Mouse (Mus musculus) midbrain, embryonic 14.5 days (tissue): Measurements from ENCODE around the gene Nedd9. TPM values are rescaled to one million over a fixed set of nuclear protein-coding genes. Genes with fewer than 3 reads are reported as not detected.

Experiments
- ATAC-seq: fragments of 200-750 bp; cut with Nextera tagmentation; 2 replicates; pipeline ENCODE4 v1.8.0; 2017; ENCODE audit warnings: moderate number of reproducible peaks, moderate library complexity; ENCODE audit not compliant: low FRiP score, low TSS enrichment
- DNase-seq: peaks from one replicate; pipeline ENCODE4 v3.0.0-alpha.2; 2015
- H3K27ac ChIP-seq: fragments of 300-500 bp; sonication (generic); replicated peaks from 2 replicates; pipeline ENCODE4 v1.5.1; 2014; ENCODE audit warnings: mild to moderate bottlenecking, low read depth, low read length, moderate library complexity
- H3K27me3 ChIP-seq: fragments of 300-500 bp; sonication (generic); 2 replicates; pipeline ENCODE4 v1.6.1; 2014; ENCODE audit warnings: low read length, control low read depth, mixed read lengths; ENCODE audit not compliant: control insufficient read depth, insufficient read depth
- H3K36me3 ChIP-seq: fragments of 300-500 bp; sonication (generic); 2 replicates; pipeline ENCODE4 v1.6.1; 2014; ENCODE audit warnings: low read length, control low read depth; ENCODE audit not compliant: control insufficient read depth, insufficient read depth
- H3K4me1 ChIP-seq: fragments of 300-500 bp; sonication (generic); 2 replicates; pipeline ENCODE4 v1.6.1; 2014; ENCODE audit warnings: mild to moderate bottlenecking, antibody characterized with exemption, low read length, control low read depth; ENCODE audit not compliant: control insufficient read depth, insufficient read depth
- H3K4me2 ChIP-seq: fragments of 300-500 bp; sonication (generic); 2 replicates; pipeline ENCODE4 v1.6.1; 2014; ENCODE audit warnings: mild to moderate bottlenecking, low read length, moderate library complexity
- H3K4me3 ChIP-seq: fragments of 300-500 bp; sonication (generic); replicated peaks from 2 replicates; pipeline ENCODE4 v1.5.1; 2014; ENCODE audit warnings: low read depth, low read length
- H3K9ac ChIP-seq: fragments of 300-500 bp; sonication (generic); replicated peaks from 2 replicates; pipeline ENCODE4 v1.6.1; 2014; ENCODE audit warnings: mild to moderate bottlenecking, low read length, moderate library complexity
- H3K9me3 ChIP-seq: fragments of 300-500 bp; sonication (generic); 2 replicates; pipeline ENCODE4 v1.6.1; 2016; ENCODE audit warnings: low read length, control low read depth, mixed read lengths; ENCODE audit not compliant: control insufficient read depth
- WGBS: fragments of 180-500 bp; shearing (Covaris S2); extraction: QIAGEN DNeasy Blood & Tissue Kit; methylation state at CpG from one replicate; pipeline ENCODE4 v1.1.7; 2014; 5-methylcytosine and 5-hydroxymethylcytosine counted together
- polyA plus RNA-seq: library from polyadenylated mRNA; unstranded; fragments of >200 nt; fragmentation: Nextera tagmentation; extraction: Ambion mirVana; gene quantifications from 2 replicates; pipeline ENCODE4 v1.2.1, GENCODE M21; 2014

Nedd9 gene
- 12.8 and 16.3 TPM in 2 replicates for polyA plus RNA-seq

GRCm38 (mm10) chr13:41486606-41487408 lies at the start of gene Nedd9:
Gene Nedd9 (minus strand): TSS chr13:41487362.
- Histone ChIP-seq H3K4me3 (no peak within 1 kb of the TSS), H3K9me3 (no peaks in the 10 kb centered on the region), H3K4me1 (no peaks in the 10 kb centered on the region; the same call in 1 of the 2 replicates), H3K9ac (no peak within 1 kb of the TSS), H3K4me2 (no peak within 1 kb of the TSS), H3K27ac (no peak within 1 kb of the TSS), H3K36me3 (no peaks in the 10 kb centered on the region), H3K27me3 (no peaks in the 10 kb centered on the region)
- no peak for ATAC-seq
- no peak for DNase-seq
- 83% methylated on average over 15 of the region's 15 CpGs for WGBS

- 91% methylated on average over 5 of the region's 5 CpGs for WGBS
- Histone ChIP-seq H3K9ac (no peak overlapping the region), H3K27ac (no peak overlapping the region), H3K9me3 (no peaks in the 10 kb centered on the region), H3K27me3 (no peaks in the 10 kb centered on the region), H3K4me3 (no peak overlapping the region), H3K4me1 (no peaks in the 10 kb centered on the region), H3K4me2 (no peak overlapping the region), H3K36me3 (no peaks in the 10 kb centered on the region)
- ATAC-seq (no peak), DNase-seq (no peak)
Observed at GRCm38 (mm10) chr13:41532625-41533024, 45.5 kb upstream of the Nedd9 start.

GRCm38 (mm10) chr13:41530326-41530725 lies 43.2 kb upstream of the Nedd9 start:
- Histone ChIP-seq H3K27me3 (no peaks in the 10 kb centered on the region), H3K9ac (no peak overlapping the region), H3K4me2 (no peak overlapping the region), H3K36me3 (no peaks in the 10 kb centered on the region), H3K4me3 (no peak overlapping the region), H3K4me1 (no peaks in the 10 kb centered on the region), H3K27ac (no peak overlapping the region), H3K9me3 (no peaks in the 10 kb centered on the region)
- ATAC-seq (no peak), DNase-seq (no peak)

GRCm38 (mm10) chr13:41524208-41524607 lies 37.0 kb upstream of the Nedd9 start:
- no peaks in the 10 kb centered on the region for H3K36me3 ChIP-seq
- H3K9ac ChIP-seq = no peak overlapping the region
- H3K27ac ChIP-seq = no peak overlapping the region
- no peak overlapping the region for H3K4me2 ChIP-seq
- WGBS = 97% methylated on average over 11 of the region's 11 CpGs
- no peak for ATAC-seq
- H3K9me3 ChIP-seq = no peaks in the 10 kb centered on the region
- no peaks in the 10 kb centered on the region for H3K4me1 ChIP-seq
- no peak overlapping the region for H3K4me3 ChIP-seq
- no peaks in the 10 kb centered on the region for H3K27me3 ChIP-seq
- no peak for DNase-seq

- Histone ChIP-seq H3K27ac (no peak overlapping the region), H3K4me3 (no peak overlapping the region), H3K9ac (no peak overlapping the region), H3K27me3 (no peaks in the 10 kb centered on the region), H3K4me1 (no peaks in the 10 kb centered on the region), H3K4me2 (no peak overlapping the region), H3K36me3 (no peaks in the 10 kb centered on the region), H3K9me3 (no peaks in the 10 kb centered on the region)
- no peak for ATAC-seq
- DNase-seq = no peak
- WGBS = 89% methylated on average over 4 of the region's 4 CpGs
Observed at GRCm38 (mm10) chr13:41521296-41521695, 34.1 kb upstream of the Nedd9 start.

- H3K9ac ChIP-seq = no peak overlapping the region
- H3K36me3 ChIP-seq = no peaks in the 10 kb centered on the region
- no peaks in the 10 kb centered on the region for H3K27me3 ChIP-seq
- WGBS = 90% methylated on average over 5 of the region's 5 CpGs
- no peak overlapping the region for H3K4me2 ChIP-seq
- no peaks in the 10 kb centered on the region for H3K4me1 ChIP-seq
- H3K4me3 ChIP-seq = no peak overlapping the region
- no peaks in the 10 kb centered on the region for H3K9me3 ChIP-seq
- ATAC-seq (no peak), DNase-seq (no peak)
- no peak overlapping the region for H3K27ac ChIP-seq
Observed at GRCm38 (mm10) chr13:41520549-41521161, 33.5 kb upstream of the Nedd9 start.

- H3K4me1 ChIP-seq = no peaks in the 10 kb centered on the region
- H3K27ac ChIP-seq = no peak overlapping the region
- no peak overlapping the region for H3K4me3 ChIP-seq
- H3K27me3 ChIP-seq = no peaks in the 10 kb centered on the region
- WGBS = 88% methylated on average over 4 of the region's 4 CpGs
- no peak for DNase-seq
- no peak overlapping the region for H3K4me2 ChIP-seq
- no peaks in the 10 kb centered on the region for H3K36me3 ChIP-seq
- no peaks in the 10 kb centered on the region for H3K9me3 ChIP-seq
- no peak for ATAC-seq
- no peak overlapping the region for H3K9ac ChIP-seq
Observed at GRCm38 (mm10) chr13:41519792-41520191, 32.6 kb upstream of the Nedd9 start.

GRCm38 (mm10) chr13:41517193-41517592 lies 30.0 kb upstream of the Nedd9 start:
- Histone ChIP-seq H3K4me1 (no peaks in the 10 kb centered on the region), H3K4me2 (no peak overlapping the region), H3K27ac (no peak overlapping the region), H3K9me3 (no peaks in the 10 kb centered on the region), H3K4me3 (no peak overlapping the region), H3K9ac (no peak overlapping the region), H3K36me3 (no peaks in the 10 kb centered on the region), H3K27me3 (no peaks in the 10 kb centered on the region)
- WGBS = 90% methylated on average over 4 of the region's 4 CpGs
- no peak for ATAC-seq
- DNase-seq = no peak

- no peaks in the 10 kb centered on the region for H3K9me3 ChIP-seq
- no peak for DNase-seq
- no peaks in the 10 kb centered on the region for H3K36me3 ChIP-seq
- no peak overlapping the region for H3K27ac ChIP-seq
- no peak overlapping the region for H3K4me2 ChIP-seq
- no peak overlapping the region for H3K9ac ChIP-seq
- WGBS = 84% methylated on average over 4 of the region's 4 CpGs
- H3K4me3 ChIP-seq = no peak overlapping the region
- no peaks in the 10 kb centered on the region for H3K27me3 ChIP-seq
- no peak for ATAC-seq
- H3K4me1 ChIP-seq = no peaks in the 10 kb centered on the region
Observed at GRCm38 (mm10) chr13:41515749-41516148, 28.6 kb upstream of the Nedd9 start.
